Mouse (Mus musculus) testis, adult 2 months (tissue): ENCODE data around the gene Frmd4a. TPM values are rescaled to one million over a fixed set of nuclear protein-coding genes. Genes with fewer than 3 reads are reported as not detected.
"Not testable (repeated sequence)": the region's sequence is repeated elsewhere in the genome, so short reads cannot be mapped to it uniquely, and the experiment has no call there.

Experiments used
- H3K27ac ChIP-seq: fragments of 200-500 bp; 2 replicates; pipeline ENCODE4 v1.5.1; 2012; ENCODE audit warnings: low read depth, low read length; ENCODE audit not compliant: control insufficient read depth, insufficient read depth
- H3K27me3 ChIP-seq: fragments of 200-500 bp; 2 replicates; pipeline ENCODE4 v1.6.1; 2012; ENCODE audit warnings: mild to moderate bottlenecking, low read length, moderate library complexity; ENCODE audit not compliant: control insufficient read depth, insufficient read depth
- H3K36me3 ChIP-seq: fragments of 200-500 bp; 2 replicates; pipeline ENCODE4 v1.6.1; 2012; ENCODE audit warnings: mild to moderate bottlenecking, low read length; ENCODE audit not compliant: control insufficient read depth, insufficient read depth
- H3K4me1 ChIP-seq: fragments of 200-500 bp; 2 replicates; pipeline ENCODE4 v1.6.1; 2012; ENCODE audit warnings: low read length; ENCODE audit not compliant: control insufficient read depth, insufficient read depth
- H3K4me3 ChIP-seq: fragments of 200-500 bp; 2 replicates; pipeline ENCODE4 v1.5.1; 2012; ENCODE audit warnings: low read depth, mild to moderate bottlenecking, low read length, moderate library complexity, mixed read lengths; ENCODE audit not compliant: control insufficient read depth
- CTCF ChIP-seq: fragments of 200-500 bp; IDR thresholded peaks from 2 replicates; pipeline ENCODE4 v1.5.1; 2012; ENCODE audit warnings: low read depth, mild to moderate bottlenecking, inconsistent platforms, low read length, moderate library complexity; ENCODE audit not compliant: control insufficient read depth, insufficient read depth, insufficient replicate concordance
- POLR2A ChIP-seq: fragments of 200-500 bp; IDR thresholded peaks from 2 replicates; pipeline ENCODE4 v1.6.1; 2012; ENCODE audit warnings: low read depth, mild to moderate bottlenecking, inconsistent platforms, low read length, moderate library complexity; ENCODE audit not compliant: control insufficient read depth
- polyA plus RNA-seq: library from polyadenylated mRNA; depleted of rRNA; stranded (reverse); fragments of >200 nt; gene quantifications from 2 replicates; pipeline ENCODE4 v1.2.3, GENCODE M21; 2012

Gene Frmd4a
- polyA plus RNA-seq, 1 experiment, result 6.1 TPM

DNA sequence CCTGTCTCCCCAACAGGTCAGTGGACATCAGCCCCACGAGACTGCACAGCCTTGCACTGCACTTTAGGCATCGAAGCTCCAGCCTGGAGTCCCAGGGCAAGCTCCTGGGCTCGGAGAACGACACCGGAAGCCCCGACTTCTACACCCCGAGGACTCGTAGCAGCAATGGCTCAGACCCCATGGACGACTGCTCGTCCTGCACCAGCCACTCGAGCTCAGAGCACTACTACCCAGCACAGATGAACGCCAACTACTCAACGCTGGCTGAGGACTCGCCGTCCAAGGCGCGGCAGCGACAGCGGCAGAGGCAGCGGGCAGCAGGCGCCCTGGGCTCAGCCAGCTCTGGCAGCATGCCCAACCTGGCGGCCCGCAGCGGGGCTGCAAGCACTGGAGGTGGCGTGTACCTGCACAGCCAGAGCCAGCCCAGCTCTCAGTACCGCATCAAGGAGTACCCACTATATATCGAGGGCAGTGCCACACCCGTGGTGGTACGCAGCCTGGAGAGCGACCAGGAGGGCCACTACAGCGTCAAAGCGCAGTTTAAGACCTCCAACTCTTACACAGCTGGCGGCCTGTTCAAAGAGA, 585.9 kb downstream of the Frmd4a start:
- Histone ChIP-seq H3K27me3 (no peaks in the 10 kb centered on the region), H3K4me1 (peaks cover 13% of the 10 kb centered on the region), H3K4me3 (peak overlapping the region; percentile 36), H3K27ac (no peak overlapping the region), H3K36me3 (no peaks in the 10 kb centered on the region)
- TF ChIP-seq CTCF (no peak), POLR2A (no peak)

GRCm38 (mm10) chr2:4606559-4606958, 589.0 kb downstream of the Frmd4a start:
- TF ChIP-seq POLR2A (no peak), CTCF (no peak)
- no peaks in the 10 kb centered on the region for H3K27me3 ChIP-seq
- peaks cover 11% of the 10 kb centered on the region for H3K4me1 ChIP-seq
- H3K27ac ChIP-seq, result no peak overlapping the region
- no peaks in the 10 kb centered on the region for H3K36me3 ChIP-seq
- no peak overlapping the region for H3K4me3 ChIP-seq

DNA sequence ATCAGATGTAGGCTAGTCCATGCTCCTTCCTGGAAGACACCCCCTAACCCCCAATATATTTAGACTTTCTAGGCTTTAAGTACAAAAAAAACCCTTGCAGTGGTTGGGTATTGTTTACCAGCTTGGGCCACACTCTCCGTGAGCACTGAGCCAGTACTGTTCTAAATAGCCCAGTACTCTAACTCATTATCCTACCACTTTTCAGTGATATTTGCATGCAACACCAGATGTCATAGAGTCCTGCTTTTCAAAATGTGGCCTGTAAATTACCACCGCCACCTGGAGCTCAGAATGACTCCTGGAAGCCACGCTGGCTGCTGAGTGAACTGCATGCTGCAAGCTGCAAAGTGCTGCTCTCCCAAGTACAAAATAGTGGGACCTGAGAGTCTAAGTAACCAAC, 590.7 kb downstream of the Frmd4a start:
- H3K27ac ChIP-seq, result no peak overlapping the region

DNA sequence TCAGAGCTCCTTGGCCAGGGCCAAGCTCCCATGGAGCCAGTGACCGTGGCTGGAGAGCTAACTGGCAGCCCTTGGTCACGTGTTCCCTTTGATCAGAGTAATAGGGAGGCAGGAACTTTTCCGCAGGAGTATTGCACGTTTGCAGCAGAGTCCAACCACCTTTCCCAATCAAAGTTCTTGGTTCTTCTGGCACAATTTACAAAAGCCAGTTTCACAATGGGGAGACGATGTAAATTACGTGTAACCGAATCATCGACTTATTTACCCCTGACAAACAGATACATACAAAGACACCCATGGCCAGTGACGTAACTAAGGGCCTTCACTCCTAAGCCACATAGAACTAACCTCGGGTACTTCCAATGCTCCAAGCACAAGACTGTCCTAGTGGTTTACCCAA, 591.9 kb downstream of the Frmd4a start:
- Histone ChIP-seq H3K27me3 (no peaks in the 10 kb centered on the region), H3K4me3 (no peak overlapping the region), H3K27ac (no peak overlapping the region), H3K36me3 (no peaks in the 10 kb centered on the region), H3K4me1 (no peaks in the 10 kb centered on the region)
- TF ChIP-seq CTCF (no peak), POLR2A (no peak)

More for the DNA sequence above, 590.7 kb downstream of the Frmd4a start:
- Histone ChIP-seq H3K4me3 (no peak overlapping the region), H3K4me1 (peaks cover 8% of the 10 kb centered on the region), H3K36me3 (no peaks in the 10 kb centered on the region), H3K27me3 (no peaks in the 10 kb centered on the region)
- TF ChIP-seq POLR2A (no peak), CTCF (no peak)

GRCm38 (mm10) chr2:4611295-4611694, 593.8 kb downstream of the Frmd4a start:
- Histone ChIP-seq H3K36me3 (no peaks in the 10 kb centered on the region), H3K27ac (no peak overlapping the region), H3K4me1 (no peaks in the 10 kb centered on the region), H3K27me3 (no peaks in the 10 kb centered on the region), H3K4me3 (no peak overlapping the region)
- TF ChIP-seq CTCF (no peak), POLR2A (no peak)

DNA sequence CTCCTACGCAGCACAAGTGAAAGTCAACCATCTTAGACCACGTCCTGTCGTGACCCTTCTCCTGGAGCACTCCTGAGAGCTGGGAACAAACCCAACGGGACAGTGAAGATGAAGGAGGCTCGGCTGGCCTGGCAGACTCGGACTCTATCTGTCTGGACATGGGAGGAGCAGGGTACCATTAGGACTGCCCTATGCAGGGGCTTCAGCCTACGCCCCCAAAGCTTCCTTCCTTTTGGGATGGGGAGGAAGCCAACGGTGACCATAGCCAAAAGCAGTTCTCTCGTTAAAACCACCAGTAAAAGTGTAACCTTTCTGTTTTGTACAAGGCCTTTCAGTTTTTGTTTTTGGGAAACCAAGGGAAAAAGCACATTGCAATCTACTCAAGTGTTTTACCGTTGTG, 594.2 kb downstream of the Frmd4a start:
- Histone ChIP-seq H3K4me1 (no peaks in the 10 kb centered on the region), H3K36me3 (no peaks in the 10 kb centered on the region), H3K4me3 (no peak overlapping the region), H3K27ac (no peak overlapping the region), H3K27me3 (no peaks in the 10 kb centered on the region)
- TF ChIP-seq CTCF, result no peak
- no peak for TF ChIP-seq POLR2A

- not testable (repeated sequence) for H3K4me1 ChIP-seq, H3K27me3 ChIP-seq, H3K4me3 ChIP-seq, H3K36me3 ChIP-seq, H3K27ac ChIP-seq
Observed at GRCm38 (mm10) chr2:4614276-4614929, 596.9 kb downstream of the Frmd4a start.

DNA sequence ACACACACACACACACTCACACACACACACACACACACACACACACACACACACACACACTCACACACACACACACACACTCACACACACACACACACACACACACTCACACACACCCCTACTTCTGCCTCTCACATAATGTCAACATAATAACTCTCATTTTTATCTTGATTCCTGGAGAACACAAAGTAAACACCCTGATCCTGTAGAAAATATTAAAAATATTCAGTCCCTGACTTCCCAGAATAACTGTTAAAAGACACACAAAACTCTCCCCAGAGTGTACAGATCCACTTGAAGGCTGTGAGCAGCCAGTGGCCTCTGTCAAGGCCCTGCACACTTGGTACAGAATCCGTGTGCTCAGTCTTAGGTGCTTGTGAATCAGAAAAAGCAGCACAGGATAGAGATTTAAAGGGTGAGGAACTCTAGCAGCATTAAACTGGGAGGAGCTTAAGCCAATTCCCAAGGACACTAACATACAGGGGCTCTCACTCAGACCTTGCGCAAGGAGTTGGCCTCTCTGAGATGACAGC, 597.6 kb downstream of the Frmd4a start:
- Histone ChIP-seq H3K4me3 (no peak overlapping the region), H3K27ac (no peak overlapping the region), H3K36me3 (no peaks in the 10 kb centered on the region), H3K4me1 (no peaks in the 10 kb centered on the region), H3K27me3 (no peaks in the 10 kb centered on the region)
- TF ChIP-seq CTCF, result no peak
- no peak for TF ChIP-seq POLR2A
